Mouse (Mus musculus): Measurements from ENCODE around the gene Map3k9.

- no peak for TF ChIP-seq CTCF (IDR thresholded peaks at IDR 0.05; ENCODE audit: low read depth)
- no peak for TF ChIP-seq EP300 (IDR thresholded peaks at IDR 0.05; ENCODE audit: low read depth)
These were observed 2.3 kb upstream of the Map3k9 start for GRCm38 (mm10) chr12:81783301-81783700.

Data from heart, postnatal 0 days (tissue).